Mouse (Mus musculus) liver, embryonic 13.5 days (tissue): Measurements from ENCODE around the gene Gsto1. TPM values are rescaled to one million over a fixed set of nuclear protein-coding genes. Genes with fewer than 3 reads are reported as not detected.

Experiments
- ATAC-seq: fragments of 200-750 bp; cut with Nextera tagmentation; 2 replicates; pipeline ENCODE4 v1.8.0; 2017; ENCODE audit warnings: low read depth, mild to moderate bottlenecking, moderate number of reproducible peaks, moderate library complexity
- DNase-seq: peaks from one replicate; pipeline ENCODE4 v3.0.0; 2022
- H3K27ac ChIP-seq: fragments of 300-500 bp; sonication (generic); 2 replicates; pipeline ENCODE4 v1.5.1; 2015; ENCODE audit warnings: moderate library complexity, mild to moderate bottlenecking, inconsistent platforms
- H3K27me3 ChIP-seq: fragments of 300-500 bp; sonication (generic); 2 replicates; pipeline ENCODE4 v1.6.1; 2015; ENCODE audit warnings: mild to moderate bottlenecking, inconsistent platforms
- H3K36me3 ChIP-seq: fragments of 300-500 bp; sonication (generic); 2 replicates; pipeline ENCODE4 v1.6.1; 2015; ENCODE audit warnings: mild to moderate bottlenecking, inconsistent platforms
- H3K4me1 ChIP-seq: fragments of 300-500 bp; sonication (generic); replicated peaks from 2 replicates; pipeline ENCODE4 v1.6.1; 2015; ENCODE audit warnings: inconsistent platforms
- H3K4me2 ChIP-seq: fragments of 300-500 bp; sonication (generic); 2 replicates; pipeline ENCODE4 v1.6.1; 2015; ENCODE audit warnings: inconsistent platforms, mild to moderate bottlenecking, moderate library complexity
- H3K4me3 ChIP-seq: fragments of 300-500 bp; sonication (generic); replicated peaks from 2 replicates; pipeline ENCODE4 v1.5.1; 2015; ENCODE audit warnings: mild to moderate bottlenecking, inconsistent platforms
- H3K9ac ChIP-seq: fragments of 300-500 bp; sonication (generic); 2 replicates; pipeline ENCODE4 v1.6.1; 2015; ENCODE audit warnings: mild to moderate bottlenecking, inconsistent platforms
- H3K9me3 ChIP-seq: fragments of 300-500 bp; sonication (generic); replicated peaks from 2 replicates; pipeline ENCODE4 v1.6.1; 2016; ENCODE audit warnings: inconsistent platforms
- WGBS: fragments of 180-500 bp; shearing (Covaris S2); methylation state at CpG from one replicate; pipeline ENCODE4 v1.1.7; 2015; ENCODE audit not compliant: insufficient replicate concordance; 5-methylcytosine and 5-hydroxymethylcytosine counted together
- polyA plus RNA-seq: library from polyadenylated mRNA; unstranded; fragments of >200 nt; fragmentation: Nextera tagmentation; extraction: Ambion mirVana; gene quantifications from 2 replicates; pipeline ENCODE4 v1.2.1, GENCODE M21; 2015

Gsto1 gene
- polyA plus RNA-seq, 1 experiment from 2014 or later, result 117 TPM

- H3K9me3 ChIP-seq, result no peaks in the 10 kb centered on the region
- DNase-seq, result no peak
- WGBS, result 18% methylated on average over 10 of the region's 10 CpGs
- peaks cover 58% of the 10 kb centered on the region for H3K4me1 ChIP-seq
- peak overlapping the region; percentile 47; the same call in 1 of the 2 replicates for H3K27ac ChIP-seq
- H3K27me3 ChIP-seq, result no peaks in the 10 kb centered on the region
- no peak for ATAC-seq
- peak overlapping the region; percentile 41; the same call in 1 of the 2 replicates for H3K9ac ChIP-seq
- H3K4me3 ChIP-seq, result 0 out of 2 replicates have a peak overlapping the region, but pooled peaks have one; percentile 18
- peak overlapping the region; percentile 50 for H3K4me2 ChIP-seq
- H3K36me3 ChIP-seq, result 0 out of 2 replicates have a peak, but pooled peaks cover 5% of the 10 kb centered on the region
Observed at GRCm38 (mm10) chr19:47909387-47910116, 54.8 kb downstream of the Gsto1 start.

GRCm38 (mm10) chr19:47910117-47910618, 55.4 kb downstream of the Gsto1 start:
- Histone ChIP-seq H3K4me1 (peaks cover 56% of the 10 kb centered on the region), H3K9me3 (no peaks in the 10 kb centered on the region), H3K4me3 (no peak overlapping the region), H3K36me3 (0 out of 2 replicates have a peak, but pooled peaks cover 5% of the 10 kb centered on the region), H3K27ac (peak overlapping the region; percentile 47; the same call in 1 of the 2 replicates), H3K4me2 (peak overlapping the region; percentile 50), H3K9ac (0 out of 2 replicates have a peak overlapping the region, but pooled peaks have one; percentile 31), H3K27me3 (no peaks in the 10 kb centered on the region)
- WGBS, result 14% methylated on average over 4 of the region's 4 CpGs
- ATAC-seq (peak; percentile 47), DNase-seq (no peak)

- H3K4me3 ChIP-seq, result no peak overlapping the region
- no peak for ATAC-seq
- H3K27me3 ChIP-seq, result no peaks in the 10 kb centered on the region
- peaks cover 50% of the 10 kb centered on the region for H3K4me1 ChIP-seq
- DNase-seq, result no peak
- 0 out of 2 replicates have a peak, but pooled peaks cover 5% of the 10 kb centered on the region for H3K36me3 ChIP-seq
- no peak overlapping the region for H3K9ac ChIP-seq
- WGBS, result 71% methylated on average over 4 of the region's 4 CpGs
- H3K27ac ChIP-seq, result peak overlapping the region; percentile 15; the same call in 1 of the 2 replicates
- H3K4me2 ChIP-seq, result no peak overlapping the region
- no peaks in the 10 kb centered on the region for H3K9me3 ChIP-seq
Observed at GRCm38 (mm10) chr19:47910751-47911150, 56.0 kb downstream of the Gsto1 start.

- no peak for DNase-seq
- Histone ChIP-seq H3K4me2 (no peak overlapping the region), H3K4me1 (peaks cover 50% of the 10 kb centered on the region), H3K9me3 (no peaks in the 10 kb centered on the region), H3K9ac (no peak overlapping the region), H3K27me3 (no peaks in the 10 kb centered on the region), H3K36me3 (0 out of 2 replicates have a peak, but pooled peaks cover 5% of the 10 kb centered on the region), H3K27ac (no peak overlapping the region), H3K4me3 (no peak overlapping the region)
- 75% methylated on average over 7 of the region's 7 CpGs for WGBS
- ATAC-seq, result no peak
Observed at GRCm38 (mm10) chr19:47913344-47913743, 58.6 kb downstream of the Gsto1 start.

GRCm38 (mm10) chr19:47914191-47914590, 59.4 kb downstream of the Gsto1 start:
- Histone ChIP-seq H3K4me3 (no peak overlapping the region), H3K4me1 (peaks cover 47% of the 10 kb centered on the region), H3K36me3 (0 out of 2 replicates have a peak, but pooled peaks cover 5% of the 10 kb centered on the region), H3K9ac (no peak overlapping the region), H3K4me2 (no peak overlapping the region), H3K27ac (no peak overlapping the region), H3K27me3 (no peaks in the 10 kb centered on the region), H3K9me3 (no peaks in the 10 kb centered on the region)
- DNase-seq, result no peak
- WGBS, result 73% methylated on average over 4 of the region's 4 CpGs
- ATAC-seq, result no peak

Other genes starting within 250 kb of the Gsto1 start
- gene Col17a1, start 162.9 kb upstream of the Gsto1 start, polyA plus RNA-seq, result 0.22 and 0.27 TPM in 2 replicates
- gene Sfr1, start 123.3 kb upstream of the Gsto1 start, polyA plus RNA-seq, result 92.3 and 108 TPM in 2 replicates
- 0.16 and 0.22 TPM in 2 replicates for gene Gsto2, start 10.6 kb downstream of the Gsto1 start, polyA plus RNA-seq
- gene Cfap43, start 64.3 kb downstream of the Gsto1 start, polyA plus RNA-seq, result 0.03 TPM in 1 of 2 replicates, not detected in the other
- 3.8 and 3.9 TPM in 2 replicates for gene Itprip, start 64.3 kb downstream of the Gsto1 start, polyA plus RNA-seq
- gene Cfap58, start 82.7 kb downstream of the Gsto1 start, polyA plus RNA-seq, result not detected in 2 replicates